Mouse (Mus musculus) cortical plate, adult 2 months (tissue): ENCODE data around the gene Rreb1. TPM values are rescaled to one million over a fixed set of nuclear protein-coding genes. Genes with fewer than 3 reads are reported as not detected.

Source experiments
- H3K27ac ChIP-seq: fragments of 200-500 bp; 2 replicates; pipeline ENCODE4 v1.5.1; 2012; ENCODE audit warnings: low read length, control low read depth, inconsistent platforms; ENCODE audit not compliant: insufficient read depth
- H3K4me1 ChIP-seq: fragments of 200-500 bp; 2 replicates; pipeline ENCODE4 v1.6.1; 2011; ENCODE audit warnings: low read length; ENCODE audit not compliant: control insufficient read depth, insufficient read depth
- H3K4me3 ChIP-seq: fragments of 200-500 bp; 2 replicates; pipeline ENCODE4 v1.5.1; 2011; ENCODE audit warnings: mild to moderate bottlenecking, low read length, control low read depth; ENCODE audit not compliant: insufficient read depth
- CTCF ChIP-seq: fragments of 200-500 bp; IDR thresholded peaks from 2 replicates; pipeline ENCODE4 v1.5.1; 2011; ENCODE audit warnings: mild to moderate bottlenecking, control low read depth, low read length; ENCODE audit not compliant: insufficient read depth; ENCODE audit errors: extremely low read depth
- POLR2A ChIP-seq: fragments of 200-500 bp; IDR thresholded peaks from 2 replicates; pipeline ENCODE4 v1.6.1; 2011; ENCODE audit warnings: mild to moderate bottlenecking, low read length, control low read depth; ENCODE audit not compliant: insufficient read depth; ENCODE audit errors: extremely low read depth
- polyA plus RNA-seq: library from polyadenylated mRNA; depleted of rRNA; stranded (reverse); fragments of >200 nt; gene quantifications from 2 replicates; pipeline ENCODE4 v1.2.3, GENCODE M21; 2012

Rreb1 gene
- polyA plus RNA-seq, 1 experiment: 32.0 TPM

DNA sequence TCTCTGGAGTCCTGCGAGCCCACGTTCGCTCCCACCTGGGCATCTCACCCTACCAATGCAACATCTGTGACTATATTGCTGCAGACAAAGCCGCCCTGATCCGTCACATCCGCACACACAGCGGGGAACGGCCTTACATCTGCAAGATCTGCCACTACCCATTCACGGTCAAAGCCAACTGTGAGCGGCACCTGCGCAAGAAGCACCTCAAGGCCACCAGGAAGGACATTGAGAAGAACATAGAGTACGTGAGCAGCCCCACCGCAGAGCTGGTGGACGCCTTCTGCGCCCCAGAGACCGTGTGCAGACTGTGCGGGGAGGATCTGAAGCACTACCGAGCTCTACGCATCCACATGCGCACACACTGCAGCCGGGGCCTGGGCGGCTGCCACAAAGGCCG is 152.4 kb downstream of the Rreb1 start:
- Histone ChIP-seq H3K4me3 (no peak overlapping the region), H3K4me1 (no peaks in the 10 kb centered on the region), H3K27ac (no peak overlapping the region)
- TF ChIP-seq POLR2A (no peak), CTCF (no peak)

GRCm38 (mm10) chr13:37931210-37931922 is 153.2 kb downstream of the Rreb1 start:
- TF ChIP-seq CTCF: no peak
- no peak for TF ChIP-seq POLR2A
- Histone ChIP-seq H3K4me3 (no peak overlapping the region), H3K4me1 (no peaks in the 10 kb centered on the region), H3K27ac (no peak overlapping the region)

GRCm38 (mm10) chr13:37934075-37934474 is 155.9 kb downstream of the Rreb1 start:
- no peak for TF ChIP-seq CTCF
- TF ChIP-seq POLR2A: no peak
- no peaks in the 10 kb centered on the region for H3K4me1 ChIP-seq
- no peak overlapping the region for H3K27ac ChIP-seq
- H3K4me3 ChIP-seq: no peak overlapping the region

DNA sequence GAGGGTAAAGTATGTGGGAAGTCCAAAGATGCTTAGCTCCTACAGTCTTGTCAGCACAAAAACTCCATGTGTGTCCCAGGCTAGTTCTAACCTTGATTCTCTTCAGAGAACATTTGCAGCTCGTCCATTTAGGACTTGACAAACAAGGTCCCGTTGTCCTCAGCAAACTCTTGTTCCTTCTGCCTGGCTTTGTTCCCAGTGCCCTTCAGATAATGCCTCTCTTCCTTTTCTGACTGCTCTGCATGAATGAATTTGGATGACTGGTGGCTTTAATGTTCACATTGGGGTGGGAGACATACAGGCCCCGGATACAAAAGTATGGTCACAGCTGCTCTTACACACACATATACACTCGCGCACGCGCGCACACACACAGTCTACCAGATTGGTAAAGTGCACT is 156.7 kb downstream of the Rreb1 start:
- Histone ChIP-seq H3K27ac (no peak overlapping the region), H3K4me1 (no peaks in the 10 kb centered on the region), H3K4me3 (no peak overlapping the region)
- TF ChIP-seq CTCF (no peak), POLR2A (no peak)

- Histone ChIP-seq H3K4me1 (no peaks in the 10 kb centered on the region), H3K4me3 (no peak overlapping the region), H3K27ac (no peak overlapping the region)
- no peak for TF ChIP-seq CTCF
- TF ChIP-seq POLR2A: no peak
Measured at GRCm38 (mm10) chr13:37936351-37936750, 158.2 kb downstream of the Rreb1 start.

DNA sequence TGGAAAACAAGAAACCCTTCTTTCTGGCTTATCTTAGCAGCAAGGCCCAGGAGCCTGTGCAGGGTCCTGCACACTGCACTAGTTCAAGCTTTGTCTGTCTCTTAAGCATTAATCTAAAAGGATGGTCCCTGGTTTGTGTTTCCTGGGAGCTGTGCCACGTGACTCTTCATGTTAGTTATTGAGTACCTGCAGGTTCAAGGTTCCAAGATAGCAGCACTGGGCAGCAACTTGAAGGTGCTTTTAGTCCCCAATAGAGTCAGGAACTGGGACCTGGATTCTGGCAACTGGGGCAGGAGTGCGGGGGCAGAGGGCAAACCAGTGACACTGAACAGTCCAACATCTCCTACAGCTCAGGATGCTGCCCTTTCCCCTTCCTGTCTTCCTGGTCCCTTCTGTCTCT is 162.0 kb downstream of the Rreb1 start:
- TF ChIP-seq CTCF: no peak
- no peak for TF ChIP-seq POLR2A
- no peaks in the 10 kb centered on the region for H3K4me1 ChIP-seq
- H3K27ac ChIP-seq: no peak overlapping the region
- H3K4me3 ChIP-seq: no peak overlapping the region

DNA sequence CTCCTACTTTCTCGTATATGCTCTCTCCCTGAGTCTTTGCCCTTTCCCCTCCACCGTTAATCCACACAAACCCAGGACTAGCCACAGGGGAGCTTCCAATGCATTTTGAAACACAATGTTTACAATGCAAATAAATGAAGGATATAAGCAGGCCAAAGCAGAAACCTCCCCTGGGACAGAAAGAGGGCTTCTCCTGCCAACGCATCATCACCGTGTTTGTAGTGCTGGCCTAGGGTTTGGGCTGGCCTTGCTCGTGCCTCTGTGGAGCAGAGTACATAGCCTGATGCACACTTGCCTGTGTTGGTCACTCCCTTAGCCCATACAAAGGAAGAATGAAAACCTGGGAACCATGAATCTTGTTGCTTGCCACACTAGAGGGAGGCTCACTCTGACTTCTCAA is 162.4 kb downstream of the Rreb1 start:
- no peak overlapping the region for H3K27ac ChIP-seq
- no peak overlapping the region for H3K4me3 ChIP-seq
- H3K4me1 ChIP-seq: no peaks in the 10 kb centered on the region
- TF ChIP-seq CTCF: no peak
- no peak for TF ChIP-seq POLR2A

DNA sequence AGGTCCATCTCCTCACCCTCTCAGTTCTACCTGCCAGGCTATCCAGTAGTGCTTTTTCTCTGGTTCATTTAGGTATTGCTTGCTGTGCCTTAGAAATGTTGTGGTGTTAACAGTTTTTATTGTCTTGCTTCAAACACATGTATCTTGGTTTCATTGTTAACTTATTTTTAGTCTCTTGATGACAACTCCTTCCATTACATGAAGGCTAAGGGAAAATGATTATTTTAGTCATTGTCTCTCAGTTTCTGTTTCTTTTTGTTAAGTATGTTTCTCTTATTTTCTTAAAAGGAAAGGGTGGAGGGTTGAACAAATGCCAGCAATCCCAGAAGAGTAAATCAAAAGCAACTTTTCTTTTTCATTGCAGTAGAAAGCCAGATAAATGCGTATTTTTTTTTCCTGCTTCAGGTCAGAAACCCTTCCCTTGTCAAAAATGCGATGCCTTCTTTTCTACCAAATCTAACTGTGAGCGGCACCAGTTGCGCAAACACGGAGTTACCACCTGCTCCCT is 163.0 kb downstream of the Rreb1 start:
- Histone ChIP-seq H3K27ac (no peak overlapping the region), H3K4me1 (no peaks in the 10 kb centered on the region), H3K4me3 (no peak overlapping the region)
- no peak for TF ChIP-seq POLR2A
- no peak for TF ChIP-seq CTCF

- Histone ChIP-seq H3K4me3 (no peak overlapping the region), H3K4me1 (no peaks in the 10 kb centered on the region), H3K27ac (no peak overlapping the region)
- TF ChIP-seq POLR2A (no peak), CTCF (no peak)
Measured at GRCm38 (mm10) chr13:37941950-37942886, 164.0 kb downstream of the Rreb1 start.

GRCm38 (mm10) chr13:37942887-37943331 is 164.7 kb downstream of the Rreb1 start:
- TF ChIP-seq POLR2A (no peak), CTCF (no peak)
- no peak overlapping the region for H3K4me3 ChIP-seq
- no peaks in the 10 kb centered on the region for H3K4me1 ChIP-seq
- H3K27ac ChIP-seq: no peak overlapping the region

GRCm38 (mm10) chr13:37943466-37943865 is 165.3 kb downstream of the Rreb1 start:
- H3K4me3 ChIP-seq: no peak overlapping the region
- TF ChIP-seq CTCF: no peak
- TF ChIP-seq POLR2A: no peak
- no peak overlapping the region for H3K27ac ChIP-seq
- no peaks in the 10 kb centered on the region for H3K4me1 ChIP-seq
